Mouse (Mus musculus) spleen, adult 2 months (tissue): ENCODE data around the gene Fdx1l.

Experiments used
- CTCF ChIP-seq: fragments of 200-500 bp; IDR thresholded peaks from 2 replicates; pipeline ENCODE4 v1.5.1; 2011; ENCODE audit warnings: mild to moderate bottlenecking, inconsistent platforms; ENCODE audit not compliant: insufficient read depth, insufficient read length, insufficient replicate concordance; ENCODE audit errors: extremely low read depth
- POLR2A ChIP-seq: fragments of 200-500 bp; IDR thresholded peaks from 2 replicates; pipeline ENCODE4 v1.6.1; 2011; ENCODE audit warnings: low read depth, low read length, inconsistent platforms

- TF ChIP-seq CTCF (no peak), POLR2A (no peak)
These were observed 38.8 kb downstream of the Fdx1l start for GRCm38 (mm10) chr9:21034481-21035085.
